Mouse (Mus musculus): ENCODE measurements around the gene Setdb1. TPM values are rescaled to one million over a fixed set of nuclear protein-coding genes. Genes with fewer than 3 reads are reported as not detected.

Setdb1 gene
- polyA plus RNA-seq, 1 experiment from 2014 or later: 7.5 TPM

DNA sequence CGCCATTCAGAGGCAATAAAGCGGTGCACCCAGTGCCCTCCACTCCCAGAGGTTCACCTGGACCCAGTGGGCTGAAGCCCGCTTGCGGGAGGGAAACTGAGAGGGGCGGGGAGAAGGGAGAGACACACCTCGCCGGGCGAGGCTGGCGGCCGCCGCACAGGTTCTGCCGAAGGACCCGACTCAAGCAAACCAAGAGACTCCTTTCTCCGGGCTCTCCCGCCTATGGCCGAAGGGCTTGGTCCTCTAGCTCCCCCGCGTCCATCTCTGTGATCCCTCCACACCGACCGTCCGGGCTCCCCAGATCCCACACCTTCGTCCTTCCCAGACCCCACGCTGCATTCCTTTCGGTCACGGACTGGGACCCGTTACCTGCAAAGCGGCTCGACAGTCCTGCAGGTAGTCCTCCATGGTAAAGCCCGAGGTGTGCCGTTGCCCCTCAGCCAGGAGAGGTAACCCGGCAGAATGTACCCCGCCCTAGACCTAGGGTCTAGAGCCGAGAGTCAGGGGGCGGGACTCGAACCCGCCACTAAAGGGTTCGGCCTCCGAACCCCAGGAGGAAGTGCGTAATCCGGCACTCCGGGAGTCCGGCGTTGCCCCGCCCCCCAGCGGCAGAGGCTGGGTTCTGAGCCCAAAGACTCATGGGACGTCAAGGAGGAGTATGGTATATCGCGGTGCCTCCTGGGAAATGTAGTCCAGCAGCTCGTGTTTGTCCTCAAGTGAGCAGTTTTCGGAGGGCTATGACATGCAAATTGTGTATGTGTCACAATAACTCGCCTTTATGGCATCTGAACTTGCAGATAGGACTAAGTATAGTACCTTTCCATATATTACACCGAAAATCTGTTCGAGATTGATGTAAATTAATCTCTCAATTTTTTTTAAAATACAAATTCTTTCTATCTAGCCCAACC is 75.5 kb downstream of the Setdb1 start, which contains the start of the genes Mindy1 and Prune1:
Gene Mindy1 (plus strand): TSS at position 130 of the 911 bp plus-strand sequence.
Gene Prune1 (minus strand): TSS at position 861 of the 911 bp plus-strand sequence.
- Histone ChIP-seq H3K4me2 (replicated peaks; ENCODE audit: low read depth) (peak within 1 kb of the TSS; percentile 85), H3K9ac (ENCODE audit: low read depth, low read length) (peak within 1 kb of the TSS; percentile 83), H3K27ac (ENCODE audit: low read depth, low read length) (peak within 1 kb of the TSS; percentile 93), H3K36me3 (ENCODE audit: control insufficient read depth, insufficient read depth) (no peaks in the 10 kb centered on the region), H3K4me3 (ENCODE audit: low read depth, low read length) (peak within 1 kb of the TSS; percentile 61), H3K4me1 (replicated peaks; ENCODE audit: control insufficient read depth, insufficient read depth, low read length) (peaks cover 11% of the 10 kb centered on the region), H3K27me3 (replicated peaks; ENCODE audit: control insufficient read depth, insufficient read depth, low read length) (no peaks in the 10 kb centered on the region), H3K9me3 (ENCODE audit: control insufficient read depth) (no peaks in the 10 kb centered on the region)
- WGBS: under 1% methylated on average over 53 of the region's 53 CpGs
- ATAC-seq: peak; percentile 87
- TF ChIP-seq CTCF (IDR thresholded peaks at IDR 0.05; ENCODE audit: low read depth): peak; percentile 64

DNA sequence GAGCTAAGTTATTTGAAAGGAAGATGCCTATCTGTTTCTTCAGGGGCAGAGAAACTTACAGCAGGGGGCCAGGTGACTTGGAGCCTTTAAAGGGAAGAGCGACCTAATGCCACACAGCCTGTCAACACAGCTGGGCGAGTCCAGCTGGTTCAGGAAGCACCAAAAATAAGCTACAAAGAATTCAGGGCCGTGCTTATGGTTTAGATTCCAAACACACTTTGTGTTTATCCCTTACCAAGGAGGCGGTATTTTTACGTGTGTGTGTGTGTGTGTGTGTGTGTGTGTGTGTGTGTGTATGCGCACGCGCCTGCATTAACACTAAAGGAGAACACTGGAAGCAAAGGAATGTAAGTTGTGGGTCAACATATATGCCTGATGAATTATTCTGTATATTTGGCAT is 76.3 kb downstream of the Setdb1 start:
- no peak for ATAC-seq

DNA sequence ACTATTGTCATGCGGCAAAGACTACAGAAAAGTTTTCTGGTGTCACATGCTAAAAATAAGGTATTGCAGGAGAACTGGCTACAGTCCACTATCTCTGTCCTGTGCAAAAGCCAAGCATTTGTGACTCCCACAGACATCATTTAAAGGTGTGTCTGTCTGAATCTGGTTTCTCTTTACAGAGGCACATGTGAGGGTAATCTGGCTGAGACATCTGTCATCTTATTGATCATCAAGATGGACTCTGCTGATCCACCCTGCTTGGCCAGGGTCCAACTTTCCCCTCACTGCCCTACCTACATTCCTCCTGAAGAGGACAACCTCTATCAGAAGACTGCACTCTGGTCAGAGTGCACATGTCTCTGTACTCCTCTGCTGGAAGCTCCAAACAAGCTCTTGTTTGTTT is 79.9 kb downstream of the Setdb1 start:
- H3K9me3 ChIP-seq (ENCODE audit: control insufficient read depth): no peaks in the 10 kb centered on the region
- no peak overlapping the region for H3K9ac ChIP-seq (ENCODE audit: low read depth, low read length)
- no peaks in the 10 kb centered on the region for H3K36me3 ChIP-seq (ENCODE audit: control insufficient read depth, insufficient read depth)
- no peak overlapping the region for H3K4me2 ChIP-seq (replicated peaks; ENCODE audit: low read depth)
- 61% methylated on average over 1 of the region's 1 CpGs for WGBS
- no peak overlapping the region for H3K4me3 ChIP-seq (ENCODE audit: low read depth, low read length)
- no peak for ATAC-seq
- no peaks in the 10 kb centered on the region for H3K4me1 ChIP-seq (replicated peaks; ENCODE audit: control insufficient read depth, insufficient read depth, low read length)
- TF ChIP-seq CTCF (IDR thresholded peaks at IDR 0.05; ENCODE audit: low read depth): peak; percentile 17; the same call in 1 of the 2 replicates
- no peaks in the 10 kb centered on the region for H3K27me3 ChIP-seq (replicated peaks; ENCODE audit: control insufficient read depth, insufficient read depth, low read length)
- H3K27ac ChIP-seq (ENCODE audit: low read depth, low read length): peak overlapping the region; percentile 11; the same call in 1 of the 2 replicates

More for the DNA sequence above, 76.3 kb downstream of the Setdb1 start:
- Histone ChIP-seq H3K4me1 (replicated peaks; ENCODE audit: control insufficient read depth, insufficient read depth, low read length) (peaks cover 11% of the 10 kb centered on the region), H3K9ac (ENCODE audit: low read depth, low read length) (peak overlapping the region; percentile 72), H3K36me3 (ENCODE audit: control insufficient read depth, insufficient read depth) (no peaks in the 10 kb centered on the region), H3K9me3 (ENCODE audit: control insufficient read depth) (no peaks in the 10 kb centered on the region), H3K4me2 (replicated peaks; ENCODE audit: low read depth) (peak overlapping the region; percentile 85), H3K27ac (ENCODE audit: low read depth, low read length) (peak overlapping the region; percentile 46; the same call in 1 of the 2 replicates), H3K4me3 (ENCODE audit: low read depth, low read length) (peak overlapping the region; percentile 61), H3K27me3 (replicated peaks; ENCODE audit: control insufficient read depth, insufficient read depth, low read length) (no peaks in the 10 kb centered on the region)
- TF ChIP-seq CTCF (IDR thresholded peaks at IDR 0.05; ENCODE audit: low read depth): no peak
- WGBS: 6% methylated on average over 8 of the region's 8 CpGs

DNA sequence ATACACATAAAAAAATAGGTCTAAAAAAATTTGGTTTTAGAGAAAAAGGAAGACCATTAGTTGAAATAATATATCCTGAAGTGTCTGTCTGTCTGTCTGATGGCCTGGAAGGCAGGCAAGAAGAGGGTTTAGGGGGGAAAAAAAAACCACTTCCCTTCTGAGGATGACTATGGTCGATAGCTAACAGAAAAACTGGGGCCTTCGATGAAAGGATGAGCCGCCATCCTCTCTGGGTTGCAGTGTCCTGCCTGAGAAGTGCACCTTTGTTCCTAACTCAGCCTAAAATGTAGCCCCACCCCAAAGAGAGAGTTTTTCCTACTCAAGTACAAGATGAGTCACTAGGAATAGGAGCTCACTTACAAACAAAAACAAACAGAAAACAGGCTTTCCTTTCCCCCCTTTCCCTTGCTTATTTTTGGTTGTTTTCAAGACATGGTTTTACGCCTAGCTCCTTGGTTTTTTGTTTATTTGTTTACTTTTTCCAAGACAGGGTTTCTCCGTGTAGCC is 80.5 kb downstream of the Setdb1 start:
- no peak for ATAC-seq
- no peak overlapping the region for H3K4me3 ChIP-seq (ENCODE audit: low read depth, low read length)
- no peaks in the 10 kb centered on the region for H3K9me3 ChIP-seq (ENCODE audit: control insufficient read depth)
- H3K27ac ChIP-seq (ENCODE audit: low read depth, low read length): no peak overlapping the region; the same call in 1 of the 2 replicates
- no peaks in the 10 kb centered on the region for H3K27me3 ChIP-seq (replicated peaks; ENCODE audit: control insufficient read depth, insufficient read depth, low read length)
- H3K9ac ChIP-seq (ENCODE audit: low read depth, low read length): no peak overlapping the region
- H3K4me1 ChIP-seq (replicated peaks; ENCODE audit: control insufficient read depth, insufficient read depth, low read length): no peaks in the 10 kb centered on the region
- no peak overlapping the region for H3K4me2 ChIP-seq (replicated peaks; ENCODE audit: low read depth)
- TF ChIP-seq CTCF (IDR thresholded peaks at IDR 0.05; ENCODE audit: low read depth): no peak
- H3K36me3 ChIP-seq (ENCODE audit: control insufficient read depth, insufficient read depth): no peaks in the 10 kb centered on the region
- 75% methylated on average over 5 of the region's 5 CpGs for WGBS

DNA sequence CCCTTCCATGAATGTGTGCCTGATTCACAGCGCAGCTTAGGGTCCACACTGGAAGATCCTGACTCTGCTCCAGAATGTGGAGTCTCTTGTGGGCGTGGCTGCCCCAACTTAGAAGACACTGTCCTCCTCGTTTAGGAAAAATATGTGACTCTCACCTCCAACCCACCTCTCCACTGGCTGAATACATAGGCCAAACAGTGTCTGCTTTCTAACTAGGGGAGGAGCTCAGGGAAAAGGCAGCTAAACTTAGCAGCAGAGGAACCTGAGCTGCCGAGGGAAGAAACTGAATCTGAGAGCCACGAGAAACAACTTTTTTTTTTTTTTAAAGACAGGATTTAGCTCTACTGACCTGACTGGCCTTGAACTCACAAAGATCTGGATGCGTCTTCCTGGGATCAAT is 81.8 kb downstream of the Setdb1 start:
- H3K9ac ChIP-seq (ENCODE audit: low read depth, low read length): no peak overlapping the region
- WGBS: 75% methylated on average over 6 of the region's 6 CpGs
- H3K27ac ChIP-seq (ENCODE audit: low read depth, low read length): no peak overlapping the region
- no peaks in the 10 kb centered on the region for H3K27me3 ChIP-seq (replicated peaks; ENCODE audit: control insufficient read depth, insufficient read depth, low read length)
- TF ChIP-seq CTCF (IDR thresholded peaks at IDR 0.05; ENCODE audit: low read depth): no peak
- no peak overlapping the region for H3K4me3 ChIP-seq (ENCODE audit: low read depth, low read length)
- H3K4me2 ChIP-seq (replicated peaks; ENCODE audit: low read depth): no peak overlapping the region
- H3K9me3 ChIP-seq (ENCODE audit: control insufficient read depth): no peaks in the 10 kb centered on the region
- no peak for ATAC-seq
- no peaks in the 10 kb centered on the region for H3K4me1 ChIP-seq (replicated peaks; ENCODE audit: control insufficient read depth, insufficient read depth, low read length)
- H3K36me3 ChIP-seq (ENCODE audit: control insufficient read depth, insufficient read depth): no peaks in the 10 kb centered on the region

DNA sequence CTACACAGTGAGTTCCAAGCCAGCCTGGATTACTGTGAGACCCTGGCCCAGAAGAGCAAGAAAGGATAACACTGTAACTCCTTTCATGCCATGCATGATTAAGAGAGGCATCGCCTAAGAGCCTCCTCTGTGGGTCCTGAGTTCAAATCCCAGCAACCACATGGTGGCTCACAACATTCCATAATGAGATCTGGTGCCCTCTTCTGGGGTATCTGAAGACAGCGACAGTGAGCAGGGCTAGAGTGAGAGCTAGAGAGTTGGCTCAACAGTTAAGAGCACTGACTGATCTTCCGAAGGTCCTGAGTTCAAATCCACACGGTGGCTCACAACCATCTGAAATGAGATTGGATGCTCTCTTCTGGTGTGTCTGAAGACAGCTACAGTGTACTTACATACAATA is 82.5 kb downstream of the Setdb1 start:
- WGBS: 96% methylated on average over 4 of the region's 4 CpGs
- H3K27me3 ChIP-seq (replicated peaks; ENCODE audit: control insufficient read depth, insufficient read depth, low read length): no peaks in the 10 kb centered on the region
- no peak overlapping the region for H3K4me2 ChIP-seq (replicated peaks; ENCODE audit: low read depth)
- H3K9ac ChIP-seq (ENCODE audit: low read depth, low read length): no peak overlapping the region
- H3K9me3 ChIP-seq (ENCODE audit: control insufficient read depth): no peaks in the 10 kb centered on the region
- H3K27ac ChIP-seq (ENCODE audit: low read depth, low read length): no peak overlapping the region
- ATAC-seq: no peak
- TF ChIP-seq CTCF (IDR thresholded peaks at IDR 0.05; ENCODE audit: low read depth): peak; percentile 39
- no peak overlapping the region for H3K4me3 ChIP-seq (ENCODE audit: low read depth, low read length)
- H3K4me1 ChIP-seq (replicated peaks; ENCODE audit: control insufficient read depth, insufficient read depth, low read length): no peaks in the 10 kb centered on the region
- H3K36me3 ChIP-seq (ENCODE audit: control insufficient read depth, insufficient read depth): peaks cover 4% of the 10 kb centered on the region; the same call in 1 of the 2 replicates

Other genes with a start within 250 kb of the Setdb1 start
- gene Vps72, start 246.2 kb downstream of the Setdb1 start, polyA plus RNA-seq (2015; fragmentation: Nextera tagmentation; extraction: Ambion mirVana): 58.5 and 60.5 TPM in 2 replicates
- 0.44 and 0.73 TPM in 2 replicates for gene Tmod4, start 232.7 kb downstream of the Setdb1 start, polyA plus RNA-seq (2015; fragmentation: Nextera tagmentation; extraction: Ambion mirVana)
- 49.3 and 54.8 TPM in 2 replicates for gene Scnm1, start 223.2 kb downstream of the Setdb1 start, polyA plus RNA-seq (2015; fragmentation: Nextera tagmentation; extraction: Ambion mirVana)
- 7.1 and 7.5 TPM in 2 replicates for gene Lysmd1, start 223.1 kb downstream of the Setdb1 start, polyA plus RNA-seq (2015; fragmentation: Nextera tagmentation; extraction: Ambion mirVana)
- 3.6 and 4.7 TPM in 2 replicates for gene Tnfaip8l2, start 214.8 kb downstream of the Setdb1 start, polyA plus RNA-seq (2015; fragmentation: Nextera tagmentation; extraction: Ambion mirVana)
- 1.0 and 1.3 TPM in 2 replicates for gene Sema6c, start 196.7 kb downstream of the Setdb1 start, polyA plus RNA-seq (2015; fragmentation: Nextera tagmentation; extraction: Ambion mirVana)
- gene Gabpb2, start 139.3 kb downstream of the Setdb1 start, polyA plus RNA-seq (2015; fragmentation: Nextera tagmentation; extraction: Ambion mirVana): 3.1 and 4.6 TPM in 2 replicates
- gene Cdc42se1, start 128.5 kb downstream of the Setdb1 start, polyA plus RNA-seq (2015; fragmentation: Nextera tagmentation; extraction: Ambion mirVana): 59.4 and 64.9 TPM in 2 replicates
- gene Mllt11, start 125.0 kb downstream of the Setdb1 start, polyA plus RNA-seq (2015; fragmentation: Nextera tagmentation; extraction: Ambion mirVana): 10.1 and 10.6 TPM in 2 replicates
- 0.14 and 0.16 TPM in 2 replicates for gene Gm128, start 115.6 kb downstream of the Setdb1 start, polyA plus RNA-seq (2015; fragmentation: Nextera tagmentation; extraction: Ambion mirVana)
- gene Bnipl, start 106.0 kb downstream of the Setdb1 start, polyA plus RNA-seq (2015; fragmentation: Nextera tagmentation; extraction: Ambion mirVana): not detected in 2 replicates
- gene Mindy1, start 75.9 kb downstream of the Setdb1 start, polyA plus RNA-seq (2015; fragmentation: Nextera tagmentation; extraction: Ambion mirVana): 36.4 and 38.0 TPM in 2 replicates
- 9.2 and 10.1 TPM in 2 replicates for gene Prune1, start 75.1 kb downstream of the Setdb1 start, polyA plus RNA-seq (2015; fragmentation: Nextera tagmentation; extraction: Ambion mirVana)
- gene Anxa9, start 50.0 kb downstream of the Setdb1 start, polyA plus RNA-seq (2015; fragmentation: Nextera tagmentation; extraction: Ambion mirVana): 2.0 and 2.3 TPM in 2 replicates
- gene Cers2, start 42.4 kb downstream of the Setdb1 start, polyA plus RNA-seq (2015; fragmentation: Nextera tagmentation; extraction: Ambion mirVana): 109 and 120 TPM in 2 replicates
- not detected in 2 replicates for gene 4930558C23Rik, start 45.6 kb upstream of the Setdb1 start, polyA plus RNA-seq (2015; fragmentation: Nextera tagmentation; extraction: Ambion mirVana)
- 11.7 and 13.4 TPM in 2 replicates for gene Arnt, start 77.2 kb upstream of the Setdb1 start, polyA plus RNA-seq (2015; fragmentation: Nextera tagmentation; extraction: Ambion mirVana)
- gene Ctsk, start 142.1 kb upstream of the Setdb1 start, polyA plus RNA-seq (2015; fragmentation: Nextera tagmentation; extraction: Ambion mirVana): 9.1 and 9.8 TPM in 2 replicates
- 195 and 202 TPM in 2 replicates for gene Ctss, start 169.6 kb upstream of the Setdb1 start, polyA plus RNA-seq (2015; fragmentation: Nextera tagmentation; extraction: Ambion mirVana)
- gene Hormad1, start 202.5 kb upstream of the Setdb1 start, polyA plus RNA-seq (2015; fragmentation: Nextera tagmentation; extraction: Ambion mirVana): not detected in 2 replicates
- gene Golph3l, start 231.7 kb upstream of the Setdb1 start, polyA plus RNA-seq (2015; fragmentation: Nextera tagmentation; extraction: Ambion mirVana): 26.9 and 27.6 TPM in 2 replicates